Mouse (Mus musculus) liver, embryonic 14.5 days (tissue): ENCODE results near the gene Sart1. TPM values are rescaled to one million over a fixed set of nuclear protein-coding genes. Genes with fewer than 3 reads are reported as not detected.
A peak's percentile ranks its signal among the peaks of the same experiment; 100 is the strongest.

ENCODE experiments used
- ATAC-seq: fragments of 200-750 bp; cut with Nextera tagmentation; 2 replicates; pipeline ENCODE4 v1.8.0; 2017; ENCODE audit warnings: moderate number of reproducible peaks, mild to moderate bottlenecking, moderate library complexity; ENCODE audit not compliant: insufficient read depth
- DNase-seq, 3 experiments: peaks; one replicate each; pipeline ENCODE4 v3.0.0-alpha.2; 2012 to 2013; ENCODE audit warnings: low read depth in 3 of 3, low spot score in 3 of 3
- H3K27ac ChIP-seq: fragments of 300-500 bp; sonication (generic); 2 replicates; pipeline ENCODE4 v1.5.1; 2014; ENCODE audit warnings: moderate library complexity, mild to moderate bottlenecking, control low read depth, inconsistent platforms
- H3K27me3 ChIP-seq: fragments of 300-500 bp; sonication (generic); 2 replicates; pipeline ENCODE4 v1.6.1; 2014; ENCODE audit warnings: mild to moderate bottlenecking, low read length, moderate library complexity; ENCODE audit not compliant: control insufficient read depth, insufficient read depth
- H3K36me3 ChIP-seq: fragments of 300-500 bp; sonication (generic); replicated peaks from 2 replicates; pipeline ENCODE4 v1.6.1; 2014; ENCODE audit warnings: low read depth; ENCODE audit not compliant: control insufficient read depth, insufficient read depth
- H3K4me1 ChIP-seq, 2 experiments: fragments of 200-500 bp in 1 of 2; fragments of 300-500 bp in 1 of 2; sonication (generic) in 1 of 2; replicated peaks; 2 replicates each; pipeline ENCODE4 v1.6.1; 2012 to 2014; ENCODE audit warnings: antibody characterized with exemption in 1 of 2, inconsistent platforms in 1 of 2, low read length in 1 of 2; ENCODE audit not compliant: control insufficient read depth in 2 of 2, insufficient read depth in 2 of 2
- H3K4me2 ChIP-seq: fragments of 300-500 bp; sonication (generic); 2 replicates; pipeline ENCODE4 v1.6.1; 2014; ENCODE audit warnings: low read depth, mild to moderate bottlenecking, control low read depth, moderate library complexity
- H3K4me3 ChIP-seq, 2 experiments: fragments of 200-500 bp in 1 of 2; fragments of 300-500 bp in 1 of 2; sonication (generic) in 1 of 2; 2 replicates each; pipeline ENCODE4 v1.5.1; 2012 to 2014; ENCODE audit warnings: low read depth in 2 of 2, low read length in 2 of 2, mild to moderate bottlenecking in 2 of 2, control low read depth in 1 of 2, inconsistent platforms in 1 of 2, moderate library complexity in 1 of 2; ENCODE audit not compliant: insufficient read depth in 1 of 2
- H3K9ac ChIP-seq: fragments of 300-500 bp; sonication (generic); replicated peaks from 2 replicates; pipeline ENCODE4 v1.6.1; 2014; ENCODE audit warnings: mild to moderate bottlenecking, control low read depth, moderate library complexity
- H3K9me3 ChIP-seq: fragments of 300-500 bp; sonication (generic); 2 replicates; pipeline ENCODE4 v1.6.1; 2016; ENCODE audit warnings: low read length, mixed read lengths; ENCODE audit not compliant: control insufficient read depth
- CTCF ChIP-seq: IDR thresholded peaks from 2 replicates; pipeline ENCODE4 v1.5.1; 2016; ENCODE audit warnings: antibody characterized with exemption, low read depth, control low read depth
- EP300 ChIP-seq: IDR thresholded peaks from 2 replicates; pipeline ENCODE4 v1.6.1; 2016; ENCODE audit warnings: antibody characterized with exemption, low read depth
- WGBS: fragments of 180-500 bp; shearing (Covaris S2); extraction: QIAGEN DNeasy Blood & Tissue Kit; methylation state at CpG from one replicate; pipeline ENCODE4 v1.1.7; 2014; ENCODE audit not compliant: insufficient replicate concordance; 5-methylcytosine and 5-hydroxymethylcytosine counted together
- polyA plus RNA-seq, 2 experiments: library from polyadenylated mRNA; depleted of rRNA in 1 of 2; stranded (reverse) in 1 of 2; unstranded in 1 of 2; fragments of >200 nt; fragmentation: Nextera tagmentation in 1 of 2; extraction: Ambion mirVana in 1 of 2; gene quantifications; 2 replicates each; pipeline versions ENCODE4 v1.2.1 to v1.2.3; 2012 to 2014

Sart1 gene
- polyA plus RNA-seq, 2 experiments = 21.7 to 24.1 TPM

DNA sequence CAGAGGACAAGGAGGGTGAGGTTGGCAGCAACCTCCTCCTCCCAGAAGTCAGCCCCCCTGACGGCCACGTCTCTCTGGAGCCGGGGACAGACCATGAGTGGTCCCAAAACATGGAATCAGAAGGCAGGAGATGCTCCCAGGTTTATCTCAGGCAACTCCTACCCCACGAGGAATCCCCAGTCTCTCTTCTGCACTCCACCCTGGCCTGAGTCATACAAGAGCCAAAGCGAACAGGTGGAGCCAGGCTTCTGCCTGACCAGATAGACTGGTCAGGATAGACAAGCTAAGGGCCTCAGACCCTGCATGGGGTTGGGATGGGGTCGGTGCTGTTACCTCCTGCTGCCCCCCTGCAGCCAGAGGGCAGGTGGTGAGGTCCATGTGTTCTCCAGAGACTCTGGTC is 40.4 kb downstream of the Sart1 start:
- 56% methylated on average over 6 of the region's 6 CpGs for WGBS
- no peaks in the 10 kb centered on the region for H3K27me3 ChIP-seq
- H3K9me3 ChIP-seq = no peaks in the 10 kb centered on the region
- H3K4me3 ChIP-seq = no peak overlapping the region
- H3K36me3 ChIP-seq = no peaks in the 10 kb centered on the region
- ATAC-seq (no peak), DNase-seq (no peak)
- no peaks in the 10 kb centered on the region for H3K4me1 ChIP-seq
- H3K27ac ChIP-seq = no peak overlapping the region
- no peak for TF ChIP-seq EP300
- TF ChIP-seq CTCF = no peak
- no peak overlapping the region for H3K9ac ChIP-seq
- H3K4me2 ChIP-seq = no peak overlapping the region

DNA sequence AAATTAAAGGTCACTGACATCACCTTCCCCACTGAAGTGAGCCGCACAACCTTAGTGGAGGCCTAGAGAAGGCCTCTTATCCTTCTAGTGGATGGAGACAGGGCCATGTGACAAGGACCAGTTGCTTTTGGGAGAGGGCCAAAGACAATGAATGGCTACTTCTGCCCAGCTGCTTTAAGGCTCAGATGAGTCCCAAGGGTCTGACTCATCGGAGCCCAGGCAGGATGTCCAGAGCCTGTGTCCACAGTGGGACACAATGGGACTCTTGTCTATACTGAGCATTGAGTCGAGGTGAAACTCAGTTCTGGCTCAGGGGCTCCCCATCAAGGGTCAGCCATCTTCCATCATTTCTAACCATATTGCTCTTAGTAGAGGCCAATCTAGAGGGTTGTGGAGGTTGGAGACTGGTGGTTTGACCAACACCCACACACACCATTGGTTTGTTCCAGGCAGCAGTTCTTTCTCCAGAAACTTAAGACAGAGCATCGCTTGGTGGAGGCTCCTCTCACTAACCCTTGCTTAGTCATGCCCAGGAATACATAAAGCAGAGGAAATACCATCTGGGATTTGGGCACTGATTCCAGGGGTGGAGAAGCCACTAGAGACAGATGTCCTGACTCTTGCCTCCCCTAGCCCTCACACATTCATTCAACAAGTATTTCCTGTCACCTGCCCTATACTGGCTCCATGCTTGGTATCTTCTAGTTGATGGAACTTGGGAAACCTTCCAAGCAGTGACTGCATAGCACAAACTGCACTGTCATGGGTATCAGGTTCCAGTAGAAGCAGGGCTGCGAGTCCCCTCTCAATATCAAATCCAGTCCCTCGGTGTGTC is 43.0 kb downstream of the Sart1 start:
- H3K4me3 ChIP-seq = no peak overlapping the region
- WGBS = 61% methylated on average over 6 of the region's 6 CpGs
- no peaks in the 10 kb centered on the region for H3K9me3 ChIP-seq
- H3K27me3 ChIP-seq = no peaks in the 10 kb centered on the region
- no peak overlapping the region for H3K9ac ChIP-seq
- ATAC-seq = no peak
- H3K4me2 ChIP-seq = no peak overlapping the region
- DNase-seq = no peak
- no peaks in the 10 kb centered on the region for H3K4me1 ChIP-seq
- TF ChIP-seq EP300 = no peak
- no peak for TF ChIP-seq CTCF
- H3K27ac ChIP-seq = no peak overlapping the region
- H3K36me3 ChIP-seq = no peaks in the 10 kb centered on the region

DNA sequence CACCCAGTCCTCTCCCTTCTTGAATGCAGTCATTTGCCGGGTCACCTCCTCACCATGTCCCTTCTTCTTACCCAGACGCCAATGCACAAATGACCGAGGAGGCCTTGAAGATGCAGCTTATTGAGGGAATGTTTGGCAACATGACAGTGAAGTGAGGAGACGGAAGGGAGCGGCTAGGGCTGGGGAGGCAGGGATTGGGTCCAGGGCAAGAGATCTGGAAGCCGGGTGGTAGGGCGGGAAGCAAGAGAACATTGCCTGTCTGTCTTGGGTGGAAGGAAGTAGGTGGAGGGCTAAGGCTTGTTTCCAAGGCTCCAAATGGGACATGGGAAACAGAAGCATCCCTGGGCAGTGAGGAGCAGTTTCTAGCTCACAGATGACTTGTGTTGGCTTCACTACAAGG is 47.1 kb downstream of the Sart1 start:
- no peaks in the 10 kb centered on the region for H3K27me3 ChIP-seq
- H3K4me2 ChIP-seq = no peak overlapping the region
- H3K4me3 ChIP-seq = no peak overlapping the region
- no peak overlapping the region for H3K27ac ChIP-seq
- H3K4me1 ChIP-seq = no peaks in the 10 kb centered on the region
- H3K9me3 ChIP-seq = no peaks in the 10 kb centered on the region
- H3K9ac ChIP-seq = no peak overlapping the region
- DNase-seq (no peak), ATAC-seq (no peak)
- no peak for TF ChIP-seq EP300
- no peak for TF ChIP-seq CTCF
- 78% methylated on average over 7 of the region's 7 CpGs for WGBS
- H3K36me3 ChIP-seq = no peaks in the 10 kb centered on the region

DNA sequence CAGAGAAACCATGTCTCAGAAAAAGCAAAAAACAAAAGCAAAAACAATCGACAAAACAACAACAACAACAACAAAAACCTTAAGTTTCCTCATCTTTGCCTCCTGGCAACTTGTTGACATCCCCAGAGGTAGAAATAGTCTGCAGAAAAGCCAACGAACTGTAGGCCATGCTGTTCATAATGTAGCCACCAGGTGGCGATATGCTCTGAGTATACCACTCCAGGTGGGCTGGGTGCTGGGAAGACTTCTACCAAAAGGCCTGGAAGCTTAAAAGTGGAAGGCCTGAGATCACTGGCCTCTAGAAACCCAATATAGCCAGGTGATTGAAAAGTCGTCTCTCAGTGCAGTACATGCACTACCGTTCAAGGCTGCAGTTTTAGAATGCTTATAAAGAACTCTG is 50.5 kb downstream of the Sart1 start:
- H3K27me3 ChIP-seq = no peaks in the 10 kb centered on the region
- peak; percentile 41 to 54 (median 42) for DNase-seq
- no peak overlapping the region for H3K4me3 ChIP-seq
- TF ChIP-seq EP300 = no peak
- TF ChIP-seq CTCF = peak; percentile 91
- 10% methylated on average over 5 of the region's 5 CpGs for WGBS
- H3K4me1 ChIP-seq = no peaks in the 10 kb centered on the region
- no peak for ATAC-seq
- no peak overlapping the region for H3K9ac ChIP-seq
- no peak overlapping the region for H3K4me2 ChIP-seq
- no peak overlapping the region for H3K27ac ChIP-seq
- H3K9me3 ChIP-seq = no peaks in the 10 kb centered on the region
- H3K36me3 ChIP-seq = no peaks in the 10 kb centered on the region

DNA sequence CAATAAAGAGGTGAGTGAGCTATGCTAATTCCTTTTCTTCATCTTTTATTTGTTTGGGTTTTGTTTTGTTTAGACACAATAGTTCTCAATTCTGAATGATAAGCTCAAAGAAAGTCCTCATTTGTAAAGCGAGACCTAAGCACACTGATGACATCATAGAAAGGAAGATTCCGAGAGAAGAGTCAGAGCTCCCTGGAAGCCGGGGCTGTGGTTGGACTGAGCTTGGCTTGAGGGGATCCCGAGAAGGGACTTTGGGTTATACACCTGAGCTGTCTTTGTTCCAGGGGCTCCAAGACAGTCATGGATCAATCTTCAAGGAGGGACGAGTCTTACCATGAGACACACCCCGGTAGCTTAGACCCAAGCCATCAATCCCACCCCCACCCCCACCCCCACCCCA is 53.1 kb downstream of the Sart1 start, which contains the start of gene Catsper1:
Gene Catsper1 (plus strand): TSS at position 301 of the 400 bp plus-strand sequence.
- no peak within 1 kb of the TSS for H3K9ac ChIP-seq
- TF ChIP-seq CTCF (no peak), EP300 (no peak)
- H3K4me3 ChIP-seq = no peak within 1 kb of the TSS
- no peaks in the 10 kb centered on the region for H3K27me3 ChIP-seq
- WGBS = 69% methylated on average over 6 of the region's 6 CpGs
- H3K36me3 ChIP-seq = no peaks in the 10 kb centered on the region
- ATAC-seq (no peak), DNase-seq (no peak)
- no peak within 1 kb of the TSS for H3K4me2 ChIP-seq
- no peaks in the 10 kb centered on the region for H3K4me1 ChIP-seq
- no peaks in the 10 kb centered on the region for H3K9me3 ChIP-seq
- no peak within 1 kb of the TSS for H3K27ac ChIP-seq
